Mouse (Mus musculus) midbrain, embryonic 15.5 days (tissue): ENCODE data around the gene Cbr3. TPM values are rescaled to one million over a fixed set of nuclear protein-coding genes. Genes with fewer than 3 reads are reported as not detected.

Experiments used
- polyA plus RNA-seq: library from polyadenylated mRNA; unstranded; fragments of >200 nt; fragmentation: Nextera tagmentation; extraction: Ambion mirVana; gene quantifications from 2 replicates; pipeline ENCODE4 v1.2.1, GENCODE M21; 2015

Gene Cbr3
- polyA plus RNA-seq, 1 experiment from 2014 or later = 1.6 TPM

Other genes starting within 250 kb of the Cbr3 start
- 19.4 and 21.2 TPM in 2 replicates for gene Setd4, start 79.2 kb upstream of the Cbr3 start, polyA plus RNA-seq
- 146 and 150 TPM in 2 replicates for gene Cbr1, start 77.4 kb upstream of the Cbr3 start, polyA plus RNA-seq
- gene Gm5678, start 55.1 kb upstream of the Cbr3 start, polyA plus RNA-seq = not detected in 2 replicates
- gene Dop1b, start 28.7 kb downstream of the Cbr3 start, polyA plus RNA-seq = 40.9 and 43.8 TPM in 2 replicates
- gene Morc3, start 148.9 kb downstream of the Cbr3 start, polyA plus RNA-seq = 32.8 and 34.1 TPM in 2 replicates
- gene Chaf1b, start 200.7 kb downstream of the Cbr3 start, polyA plus RNA-seq = 15.3 and 17.0 TPM in 2 replicates